Mouse (Mus musculus): ENCODE measurements around the gene Dcp1a.

GRCm38 (mm10) chr14:30473605-30474004 is 5.7 kb upstream of the Dcp1a start:
- no peak for TF ChIP-seq CTCF (IDR thresholded peaks at IDR 0.05; ENCODE audit: borderline replicate concordance, insufficient read depth, low read depth, low read length)
- TF ChIP-seq POLR2A (IDR thresholded peaks at IDR 0.05; ENCODE audit: borderline replicate concordance, insufficient read depth, low read length): no peak

Data from cerebellum, adult 2 months (tissue).